Mouse (Mus musculus) cerebellum, adult 2 months (tissue): ENCODE data around the gene Twnk.
"Not testable (repeated sequence)": the region's sequence is repeated elsewhere in the genome, so short reads cannot be mapped to it uniquely, and the experiment has no call there.

Experiments
- CTCF ChIP-seq: fragments of 200-500 bp; IDR thresholded peaks from 2 replicates; pipeline ENCODE4 v1.5.1; 2011; ENCODE audit warnings: low read depth, mild to moderate bottlenecking, control low read depth, low read length, moderate library complexity, borderline replicate concordance; ENCODE audit not compliant: insufficient read depth
- POLR2A ChIP-seq: fragments of 200-500 bp; IDR thresholded peaks from 2 replicates; pipeline ENCODE4 v1.6.1; 2011; ENCODE audit warnings: low read length, control low read depth, borderline replicate concordance; ENCODE audit not compliant: insufficient read depth

GRCm38 (mm10) chr19:45038198-45038597 is 32.7 kb downstream of the Twnk start:
- not testable (repeated sequence) for TF ChIP-seq CTCF, POLR2A
